Mouse (Mus musculus) heart, postnatal 0 days (tissue): Measurements from ENCODE around the gene Gm28041. TPM values are rescaled to one million over a fixed set of nuclear protein-coding genes. Genes with fewer than 3 reads are reported as not detected.

ENCODE experiments used
- ATAC-seq: fragments of 200-750 bp; cut with Nextera tagmentation; 2 replicates; pipeline ENCODE4 v1.8.0; 2017; ENCODE audit warnings: low read depth, moderate number of reproducible peaks, moderate library complexity; ENCODE audit not compliant: insufficient read depth
- DNase-seq: peaks from one replicate; pipeline ENCODE4 v3.0.0-alpha.2; 2016; ENCODE audit warnings: low spot score
- H3K27ac ChIP-seq: fragments of 300-500 bp; sonication (generic); 2 replicates; pipeline ENCODE4 v1.5.1; 2014; ENCODE audit warnings: low read depth, mild to moderate bottlenecking
- H3K27me3 ChIP-seq: fragments of 300-500 bp; sonication (generic); 2 replicates; pipeline ENCODE4 v1.6.1; 2014; ENCODE audit warnings: low read length, mixed read lengths; ENCODE audit not compliant: control insufficient read depth, insufficient read depth
- H3K36me3 ChIP-seq: fragments of 300-500 bp; sonication (generic); replicated peaks from 2 replicates; pipeline ENCODE4 v1.6.1; 2014; ENCODE audit warnings: low read length, mixed read lengths; ENCODE audit not compliant: control insufficient read depth, insufficient read depth
- H3K4me1 ChIP-seq: fragments of 300-500 bp; sonication (generic); 2 replicates; pipeline ENCODE4 v1.6.1; 2014; ENCODE audit warnings: antibody characterized with exemption; ENCODE audit not compliant: control insufficient read depth, insufficient read depth
- H3K4me2 ChIP-seq: fragments of 300-500 bp; sonication (generic); 2 replicates; pipeline ENCODE4 v1.6.1; 2014; ENCODE audit warnings: low read depth, mild to moderate bottlenecking, low read length, moderate library complexity
- H3K4me3 ChIP-seq: fragments of 300-500 bp; sonication (generic); 2 replicates; pipeline ENCODE4 v1.5.1; 2014; ENCODE audit warnings: low read depth, low read length
- H3K9ac ChIP-seq: fragments of 300-500 bp; sonication (generic); replicated peaks from 2 replicates; pipeline ENCODE4 v1.6.1; 2014; ENCODE audit warnings: low read depth, low read length, mixed read lengths
- H3K9me3 ChIP-seq: fragments of 300-500 bp; sonication (generic); replicated peaks from 2 replicates; pipeline ENCODE4 v1.6.1; 2016; ENCODE audit warnings: low read length; ENCODE audit not compliant: control insufficient read depth
- CTCF ChIP-seq: IDR thresholded peaks from 2 replicates; pipeline ENCODE4 v1.5.1; 2016; ENCODE audit warnings: antibody characterized with exemption, control low read depth, low read depth
- EP300 ChIP-seq: IDR thresholded peaks from 2 replicates; pipeline ENCODE4 v1.6.1; 2016; ENCODE audit warnings: antibody characterized with exemption, low read depth
- WGBS: fragments of 180-500 bp; shearing (Covaris S2); extraction: QIAGEN DNeasy Blood & Tissue Kit; methylation state at CpG from one replicate; pipeline ENCODE4 v1.1.7; 2014; 5-methylcytosine and 5-hydroxymethylcytosine counted together
- polyA plus RNA-seq: library from polyadenylated mRNA; unstranded; fragments of >200 nt; fragmentation: Nextera tagmentation; extraction: Ambion mirVana; gene quantifications from 2 replicates; pipeline ENCODE4 v1.2.1, GENCODE M21; 2015
- total RNA-seq: library from RNA; depleted of rRNA; stranded (reverse); fragments of >200 nt; gene quantifications from 2 replicates; pipeline ENCODE4 v1.2.3, GENCODE M21; 2014; ENCODE audit warnings: low replicate concordance; rRNA removed

The Gm28041 gene
- total and polyA plus RNA-seq, 2 experiments from 2014 or later = 0.57 TPM; not detected in 1

DNA sequence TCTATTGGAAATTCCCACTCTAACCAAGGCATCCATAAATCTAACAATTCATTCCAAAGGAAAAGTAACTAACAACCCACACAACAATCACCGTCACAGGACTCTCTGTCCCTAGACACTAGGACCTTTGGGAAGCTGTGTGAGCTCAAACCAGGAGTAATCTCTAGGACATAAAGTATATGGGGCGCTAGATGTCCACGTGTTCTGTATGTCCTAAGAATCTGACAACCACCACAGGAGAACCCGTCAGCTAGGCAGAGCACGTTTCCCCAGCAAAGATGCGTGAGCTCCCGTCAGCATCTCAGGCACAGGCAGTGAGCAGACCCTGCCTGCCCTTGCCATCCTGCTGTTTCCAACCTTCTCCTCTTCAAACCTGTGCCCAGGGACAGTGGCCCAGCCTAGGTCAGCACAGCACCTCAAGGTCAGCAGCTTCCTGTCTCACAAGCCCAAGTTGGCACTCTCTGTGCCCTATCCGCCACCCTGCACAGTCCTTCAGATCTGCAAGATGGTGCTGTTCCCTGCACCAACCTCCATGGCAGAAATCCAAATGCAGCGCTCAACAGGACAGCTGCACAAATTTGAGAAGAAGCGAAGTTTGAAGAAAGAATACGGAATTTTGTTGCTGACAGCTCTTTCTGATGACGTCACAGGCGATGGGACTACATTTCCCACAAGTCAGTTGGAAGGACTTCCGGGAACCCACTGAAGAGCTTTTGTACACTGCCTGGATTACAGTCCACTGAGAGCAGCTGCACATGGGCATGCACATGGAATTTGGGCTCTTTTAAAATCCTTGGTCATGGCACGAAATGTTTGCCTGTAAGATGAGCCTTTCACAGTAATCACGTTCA is 69.5 kb downstream of the Gm28041 start, which contains the start of gene Zfp457:
Gene Zfp457, minus strand, starts transcription at position 664 of the 851 bp plus-strand sequence.
- peak within 1 kb of the TSS; percentile 91 for H3K4me2 ChIP-seq
- no peaks in the 10 kb centered on the region for H3K36me3 ChIP-seq
- H3K27me3 ChIP-seq = no peaks in the 10 kb centered on the region
- H3K27ac ChIP-seq = peak within 1 kb of the TSS; percentile 77
- peak within 1 kb of the TSS; percentile 81 for H3K9ac ChIP-seq
- peak; percentile 91 for DNase-seq
- TF ChIP-seq EP300 = no peak
- TF ChIP-seq CTCF = no peak
- H3K9me3 ChIP-seq = no peaks in the 10 kb centered on the region
- ATAC-seq = peak; percentile 98
- WGBS = 7% methylated on average over 16 of the region's 16 CpGs
- H3K4me3 ChIP-seq = peak within 1 kb of the TSS; percentile 90
- H3K4me1 ChIP-seq = peaks cover 7% of the 10 kb centered on the region; the same call in 1 of the 2 replicates

Other genes with a start within 250 kb of the Gm28041 start
- gene Rsl1, start 202.6 kb downstream of the Gm28041 start, total RNA-seq = 0.73 and 1.4 TPM in 2 replicates
- 3.2 and 3.5 TPM in 2 replicates for gene Rsl1, start 202.6 kb downstream of the Gm28041 start, polyA plus RNA-seq
- 0.27 and 0.66 TPM in 2 replicates for gene Zfp455, start 181.2 kb downstream of the Gm28041 start, total RNA-seq
- gene Zfp455, start 181.2 kb downstream of the Gm28041 start, polyA plus RNA-seq = 0.48 and 0.59 TPM in 2 replicates
- 0.54 and 1.3 TPM in 2 replicates for gene Zfp458, start 97.3 kb downstream of the Gm28041 start, total RNA-seq
- 0.48 and 0.82 TPM in 2 replicates for gene Zfp458, start 97.3 kb downstream of the Gm28041 start, polyA plus RNA-seq
- not detected in 2 replicates for gene Zfp457, start 69.2 kb downstream of the Gm28041 start, total RNA-seq
- 0.86 and 1.3 TPM in 2 replicates for gene Zfp457, start 69.2 kb downstream of the Gm28041 start, polyA plus RNA-seq
- gene Zfp595, start 43.2 kb downstream of the Gm28041 start, total RNA-seq = 0.54 and 2.7 TPM in 2 replicates
- 0.61 and 0.91 TPM in 2 replicates for gene Zfp595, start 43.2 kb downstream of the Gm28041 start, polyA plus RNA-seq
- not detected in 2 replicates for gene Gm28044, start 15.2 kb downstream of the Gm28041 start, total RNA-seq
- gene Gm28044, start 15.2 kb downstream of the Gm28041 start, polyA plus RNA-seq = 0.30 TPM in 1 of 2 replicates, not detected in the other
- 0.84 and 2.7 TPM in 2 replicates for gene Zfp953, start 15.1 kb downstream of the Gm28041 start, total RNA-seq
- gene Zfp953, start 15.1 kb downstream of the Gm28041 start, polyA plus RNA-seq = 0.31 and 0.47 TPM in 2 replicates
- gene Zfp456, start 77 bp upstream of the Gm28041 start, total RNA-seq = 0.70 and 7.8 TPM in 2 replicates
- 0.53 and 0.58 TPM in 2 replicates for gene Zfp456, start 77 bp upstream of the Gm28041 start, polyA plus RNA-seq
- gene Zfp429, start 24.1 kb upstream of the Gm28041 start, total RNA-seq = 0.66 and 14.2 TPM in 2 replicates
- gene Zfp429, start 24.1 kb upstream of the Gm28041 start, polyA plus RNA-seq = 3.0 and 3.4 TPM in 2 replicates
- gene Zfp459, start 45.7 kb upstream of the Gm28041 start, total RNA-seq = not detected in 2 replicates
- gene Zfp459, start 45.7 kb upstream of the Gm28041 start, polyA plus RNA-seq = 0.10 and 0.18 TPM in 2 replicates
- 0.70 and 6.4 TPM in 2 replicates for gene Zfp874a, start 75.9 kb upstream of the Gm28041 start, total RNA-seq
- 3.6 and 4.2 TPM in 2 replicates for gene Zfp874a, start 75.9 kb upstream of the Gm28041 start, polyA plus RNA-seq
- gene Zfp874b, start 108.5 kb upstream of the Gm28041 start, total RNA-seq = 7.4 and 21.7 TPM in 2 replicates
- 1.5 and 4.3 TPM in 2 replicates for gene Zfp874b, start 108.5 kb upstream of the Gm28041 start, polyA plus RNA-seq
- gene Zfp58, start 124.8 kb upstream of the Gm28041 start, total RNA-seq = 0.11 and 1.7 TPM in 2 replicates
- gene Zfp58, start 124.8 kb upstream of the Gm28041 start, polyA plus RNA-seq = 4.1 and 4.6 TPM in 2 replicates
- gene Gm26965, start 150.4 kb upstream of the Gm28041 start, total RNA-seq = not detected in 2 replicates
- gene Gm26965, start 150.4 kb upstream of the Gm28041 start, polyA plus RNA-seq = 0.11 TPM in 1 of 2 replicates, not detected in the other
- 7.9 and 10.7 TPM in 2 replicates for gene Zfp87, start 150.4 kb upstream of the Gm28041 start, total RNA-seq
- gene Zfp87, start 150.4 kb upstream of the Gm28041 start, polyA plus RNA-seq = 25.2 and 28.2 TPM in 2 replicates
- gene Zfp748, start 178.1 kb upstream of the Gm28041 start, total RNA-seq = 5.7 and 30.1 TPM in 2 replicates
- 3.1 and 3.4 TPM in 2 replicates for gene Zfp748, start 178.1 kb upstream of the Gm28041 start, polyA plus RNA-seq
- 3.3 and 6.8 TPM in 2 replicates for gene Zfp729b, start 234.0 kb upstream of the Gm28041 start, total RNA-seq
- 1.7 and 1.9 TPM in 2 replicates for gene Zfp729b, start 234.0 kb upstream of the Gm28041 start, polyA plus RNA-seq